Mouse (Mus musculus) adrenal gland, postnatal 4 days (tissue): ENCODE data around the gene Zic5. TPM values are rescaled to one million over a fixed set of nuclear protein-coding genes. Genes with fewer than 3 reads are reported as not detected.
"Not testable (repeated sequence)": the region's sequence is repeated elsewhere in the genome, so short reads cannot be mapped to it uniquely, and the experiment has no call there.

Source experiments
- DNase-seq, 2 experiments: peaks; one replicate each; pipeline ENCODE4 v3.0.0; 2021 to 2022; ENCODE audit warnings: low spot score in 2 of 2, mixed read lengths in 2 of 2
- total RNA-seq, 2 experiments: library from RNA; stranded (reverse); gene quantifications; 2 replicates each; pipeline ENCODE4 v1.2.3; 2021

Zic5 gene
- total RNA-seq, 2 experiments from 2014 or later: 0.40 TPM; not detected in 1

- DNase-seq: no peak
Observed at GRCm38 (mm10) chr14:122465931-122466490, 534 bp upstream of the Zic5 start.

DNA sequence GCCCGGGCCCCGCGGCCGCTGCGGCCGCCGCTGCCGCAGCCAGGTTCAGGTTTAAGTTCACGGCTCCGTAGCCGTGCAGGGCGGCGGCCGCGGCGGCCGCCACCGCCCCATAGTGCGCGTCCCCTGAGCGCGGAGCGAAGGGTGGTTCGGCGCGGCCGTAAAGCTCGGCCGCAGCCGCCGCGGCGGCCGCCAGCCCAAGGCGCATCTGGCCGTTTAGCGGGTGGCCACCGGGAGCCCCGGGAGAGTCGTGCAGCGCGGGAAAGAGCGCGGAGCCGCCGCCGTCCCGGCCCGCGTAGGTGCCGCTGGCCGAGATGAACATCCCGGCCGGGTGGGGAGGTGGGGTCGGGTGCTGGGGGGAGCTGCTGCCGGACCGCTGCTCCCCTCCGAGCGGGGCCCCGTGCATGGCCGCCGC lies 1.1 kb downstream of the Zic5 start:
- no peak for DNase-seq

- DNase-seq: not testable (repeated sequence)
Observed at GRCm38 (mm10) chr14:122463734-122464341, 1.6 kb downstream of the Zic5 start.

GRCm38 (mm10) chr14:122463080-122463691 lies 2.3 kb downstream of the Zic5 start:
- no peak for DNase-seq

GRCm38 (mm10) chr14:122462689-122463079 lies 2.8 kb downstream of the Zic5 start:
- DNase-seq: no peak

DNA sequence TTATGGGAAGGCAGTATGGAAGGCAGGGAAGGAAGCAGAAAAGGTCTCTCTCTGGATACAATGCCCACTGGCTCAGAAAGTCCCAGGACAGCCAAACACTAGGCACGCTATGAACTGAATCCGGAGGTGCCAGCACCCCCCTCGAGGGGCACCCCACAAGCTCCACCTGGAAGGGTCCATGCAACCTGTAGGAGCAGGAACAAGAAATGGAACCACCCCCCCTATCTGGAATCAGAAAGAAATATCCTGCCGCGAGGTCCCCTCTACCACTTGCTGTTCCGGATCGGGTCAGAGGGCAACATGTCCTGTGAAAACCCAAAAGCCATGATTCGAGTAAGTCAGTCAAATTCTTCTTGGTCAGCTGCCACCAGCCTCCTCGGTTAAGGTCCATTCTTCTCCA lies 3.5 kb downstream of the Zic5 start:
- DNase-seq: no peak

DNA sequence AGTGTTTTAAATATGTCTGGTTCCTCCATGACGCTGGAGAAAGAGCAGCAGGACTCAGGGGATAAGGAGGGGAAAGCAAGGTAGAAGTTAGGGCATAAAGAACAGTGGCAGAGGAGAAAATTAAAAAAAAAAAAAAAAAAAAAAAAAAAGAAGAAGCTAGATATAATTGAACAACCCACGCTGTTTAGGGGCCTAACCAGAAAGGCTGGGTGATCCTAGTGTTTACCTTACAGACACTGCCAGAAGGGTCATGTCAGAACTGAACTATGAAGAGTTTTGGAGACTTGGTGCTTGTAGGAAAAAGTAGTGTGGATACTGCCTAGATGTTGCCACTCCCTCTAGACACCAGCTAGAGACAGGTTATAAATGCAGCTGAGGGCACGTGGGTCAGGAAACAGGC lies 4.0 kb downstream of the Zic5 start:
- no peak for DNase-seq

GRCm38 (mm10) chr14:122460226-122460625 lies 5.3 kb downstream of the Zic5 start:
- DNase-seq: no peak

DNA sequence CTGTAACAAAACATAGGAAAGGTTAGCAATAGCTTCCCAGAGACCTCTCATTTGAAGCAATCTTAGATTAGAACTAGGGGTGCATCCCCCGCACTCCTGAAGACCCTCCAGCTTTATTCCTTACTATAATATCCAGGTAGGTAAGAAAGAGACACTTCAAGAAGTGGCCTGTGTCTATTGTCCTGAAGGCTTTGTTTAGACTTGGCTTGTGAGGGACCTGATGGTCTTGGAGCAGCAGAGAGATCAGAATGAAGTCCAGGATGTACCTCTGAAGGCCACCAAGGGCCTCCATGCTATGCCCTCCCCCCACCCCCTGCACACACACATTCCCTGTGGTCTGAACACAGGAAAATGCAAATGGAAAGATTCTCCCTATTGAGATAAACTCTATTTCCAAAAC lies 5.7 kb downstream of the Zic5 start:
- DNase-seq: no peak

DNA sequence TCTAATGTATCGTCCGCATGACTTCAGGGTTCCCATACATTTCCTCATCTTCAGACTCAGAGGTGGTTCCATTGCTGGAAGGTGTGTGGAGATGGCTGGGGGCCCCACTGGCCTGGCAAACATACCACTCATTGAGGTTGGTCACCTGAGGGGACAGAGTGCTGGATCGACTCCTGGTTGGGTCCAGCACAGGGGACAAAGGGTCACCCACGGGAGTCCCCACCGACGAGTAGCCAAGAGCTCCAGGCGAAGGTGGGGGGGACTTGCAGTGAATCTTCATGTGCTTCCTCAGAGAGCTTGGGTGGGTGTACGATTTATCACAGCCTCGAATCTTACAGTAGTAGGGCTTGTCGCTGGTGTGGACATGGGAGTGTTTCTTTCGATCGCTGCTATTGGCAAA lies 6.1 kb downstream of the Zic5 start:
- not testable (repeated sequence) for DNase-seq

DNA sequence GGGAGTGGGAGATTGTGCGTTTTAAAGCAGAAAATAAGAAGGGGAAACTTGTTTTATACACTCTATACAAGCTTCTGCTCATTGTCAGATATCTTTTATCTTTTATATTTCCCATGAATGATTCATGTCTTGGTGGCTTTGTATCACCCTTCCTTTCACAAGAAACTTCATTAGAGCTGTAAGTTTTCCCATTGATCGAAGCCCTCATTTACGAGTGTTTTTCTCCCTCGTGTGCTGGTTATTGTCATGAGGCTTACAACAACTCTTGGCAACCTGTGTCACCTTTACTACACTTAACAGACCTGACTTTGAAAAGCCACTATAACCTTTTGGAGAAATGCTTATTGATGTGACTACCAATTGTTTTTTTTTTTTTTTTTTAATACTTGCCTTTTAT lies 9.9 kb downstream of the Zic5 start:
- no peak for DNase-seq

DNA sequence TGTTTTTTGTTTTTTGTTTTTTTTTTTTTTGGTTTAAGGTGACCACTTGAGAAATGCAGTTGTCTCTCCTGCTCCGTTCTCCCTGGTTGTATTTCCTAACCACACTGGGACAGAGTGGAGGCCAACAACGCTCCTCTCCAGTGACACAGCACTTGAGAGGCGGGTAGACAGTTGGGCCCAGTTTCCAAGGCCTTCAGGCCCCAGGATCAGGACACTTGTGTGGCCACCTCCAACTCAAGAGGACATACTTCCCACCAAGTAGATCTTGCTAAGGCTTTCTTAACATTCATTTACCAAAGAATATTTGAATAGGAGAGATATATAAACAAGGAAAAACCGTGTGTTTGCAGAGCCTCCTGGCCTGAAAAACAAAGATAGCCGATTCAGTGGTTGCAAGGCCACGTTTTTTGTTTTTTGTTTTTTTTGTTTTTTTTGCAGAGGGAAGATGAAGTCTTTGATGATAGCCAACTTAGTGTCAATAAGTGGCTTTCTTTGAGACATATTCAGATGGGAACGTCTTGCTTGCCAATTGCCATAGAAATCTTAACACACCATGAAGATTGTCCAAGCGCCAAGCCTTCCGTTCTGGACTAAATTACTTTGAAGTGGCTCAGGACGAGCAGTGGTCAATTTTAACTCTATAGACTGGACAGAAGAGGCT lies 10.4 kb downstream of the Zic5 start:
- no peak for DNase-seq

DNA sequence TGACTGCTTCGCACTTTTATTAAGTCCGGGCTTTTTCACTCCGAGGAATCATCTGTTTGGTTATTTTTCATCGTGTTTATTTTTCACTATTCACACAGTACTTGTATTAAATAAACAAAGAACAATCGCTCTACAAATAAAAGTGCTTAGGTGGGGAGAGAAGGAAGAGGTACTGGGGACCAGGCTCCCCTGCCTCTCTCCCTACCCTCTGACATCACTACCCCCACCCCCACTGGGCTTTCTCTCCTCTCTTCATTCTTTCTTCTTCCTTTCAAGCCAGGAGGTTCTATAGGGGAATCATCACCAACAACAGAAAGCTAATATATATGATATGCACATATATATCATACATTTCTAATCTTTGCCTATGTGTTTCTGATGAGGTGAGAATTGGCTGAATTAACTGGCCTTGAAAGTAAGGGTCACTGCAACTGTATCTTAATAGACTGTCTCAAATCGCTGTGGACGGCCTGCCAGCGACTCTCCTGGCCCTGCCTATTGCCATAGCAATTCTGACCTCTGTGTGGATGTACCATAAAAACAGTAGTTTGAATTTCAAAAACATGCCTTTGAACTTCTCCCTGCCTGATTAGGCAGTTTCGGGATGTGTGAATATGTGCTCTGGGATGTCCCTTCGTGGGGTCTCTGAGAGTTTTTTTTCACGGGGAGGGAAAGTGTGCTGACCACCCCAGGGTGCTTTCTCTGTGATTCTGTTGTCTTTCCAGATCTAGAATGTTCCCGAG lies 11.3 kb downstream of the Zic5 start:
- DNase-seq: no peak

GRCm38 (mm10) chr14:122453388-122453995 lies 12.0 kb downstream of the Zic5 start:
- DNase-seq: no peak

DNA sequence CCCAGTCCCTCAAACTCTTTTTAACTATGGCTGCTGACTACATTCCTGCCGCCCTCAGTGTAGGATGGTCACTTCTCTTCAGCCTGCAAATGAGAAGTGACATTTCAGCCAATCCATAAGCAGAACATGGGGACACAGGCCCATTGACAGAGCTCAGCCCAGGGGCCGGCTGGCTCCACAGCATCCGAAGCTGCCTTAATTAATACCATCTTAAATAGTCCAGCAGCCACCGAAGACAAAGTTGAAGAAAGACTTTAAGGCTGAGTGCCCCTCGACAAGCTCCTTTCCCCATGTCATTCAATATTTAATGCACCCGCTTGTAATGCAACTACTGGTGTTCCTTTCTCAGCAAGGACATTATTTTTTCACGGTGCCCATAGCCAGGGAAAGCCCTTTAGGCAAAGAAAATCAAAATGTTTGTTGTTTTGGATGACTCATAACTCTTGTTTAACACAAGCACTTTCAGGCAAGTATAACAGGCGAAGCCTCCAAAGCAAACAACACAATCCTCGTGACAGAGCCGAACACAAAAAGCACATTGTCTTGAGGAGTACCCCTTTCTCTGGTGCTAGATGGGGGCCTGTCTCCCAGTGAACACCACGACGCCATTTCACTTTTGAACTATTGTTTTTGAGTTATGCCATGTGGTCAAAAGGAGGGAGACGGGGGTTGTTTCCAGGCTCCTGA lies 12.6 kb downstream of the Zic5 start:
- DNase-seq: no peak

DNA sequence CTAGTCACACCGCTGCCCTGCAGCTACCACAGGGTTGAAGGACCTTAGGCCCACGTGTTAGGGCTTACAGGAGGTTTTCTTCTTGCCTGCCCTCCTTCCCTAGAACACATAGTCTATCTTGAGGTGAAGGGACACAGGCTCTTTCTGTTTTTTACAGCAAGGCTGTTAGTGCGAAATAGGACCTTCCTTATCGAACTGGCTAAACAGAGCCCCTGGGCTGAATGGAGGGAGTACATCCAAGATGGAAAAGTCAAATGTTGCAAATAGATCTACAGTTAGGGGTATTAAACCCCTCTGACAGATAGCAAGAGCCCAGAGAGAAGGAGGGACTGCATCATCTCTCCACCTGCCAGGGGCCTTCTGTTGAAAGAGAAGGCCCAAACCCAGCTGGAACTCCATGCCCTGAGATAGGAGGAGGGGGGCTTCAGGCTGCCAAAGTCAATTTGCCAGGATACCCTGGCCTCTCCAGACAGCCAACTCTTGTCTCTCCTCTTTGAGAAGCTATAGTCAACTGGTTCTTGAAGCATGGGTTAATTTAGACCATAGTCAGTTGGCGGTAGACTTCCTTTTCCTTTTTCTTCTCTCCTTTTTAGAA lies 13.8 kb downstream of the Zic5 start:
- DNase-seq: no peak

DNA sequence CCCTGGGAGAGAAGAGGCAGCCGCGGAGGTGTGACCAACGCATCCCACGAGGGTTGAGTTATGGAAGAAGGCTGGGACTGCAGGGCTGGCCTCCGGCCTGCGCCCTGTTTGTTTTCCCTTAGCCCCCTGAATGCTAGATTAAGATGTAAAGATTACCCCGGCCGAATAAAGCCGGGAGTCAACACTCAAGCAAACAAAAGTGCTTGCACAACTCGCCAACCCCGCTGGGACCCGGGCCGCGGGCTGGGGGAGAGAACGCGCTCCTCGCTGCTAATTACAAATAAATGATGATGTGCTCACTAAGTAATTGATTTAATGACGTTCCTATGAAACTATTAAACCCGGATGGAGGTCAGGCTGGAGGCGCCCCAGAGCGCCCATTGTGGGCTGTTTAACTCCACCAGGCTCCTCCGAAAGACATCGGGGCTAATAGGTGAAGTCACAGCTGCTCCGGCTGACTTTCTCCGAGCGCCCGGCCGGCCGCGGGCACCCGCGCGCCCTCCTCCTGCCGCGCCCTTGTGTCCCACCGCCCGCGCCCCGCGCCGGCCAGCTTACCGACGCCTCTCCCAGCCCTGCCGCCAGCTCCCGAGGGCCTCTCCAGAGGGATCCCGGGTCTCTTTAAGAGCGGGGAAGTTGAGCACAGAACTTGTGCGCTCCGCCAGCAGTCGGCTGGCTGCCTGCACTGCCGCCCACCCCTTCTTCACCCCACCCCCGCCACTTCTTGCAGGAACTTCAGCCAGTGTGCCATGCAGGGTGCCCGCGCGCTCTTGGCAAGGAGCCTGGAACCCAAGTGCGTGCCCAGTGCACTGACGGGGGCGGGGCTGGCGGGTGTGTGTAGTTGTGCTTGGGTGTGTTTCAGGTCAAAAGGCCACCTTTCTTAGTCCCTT lies 14.7 kb downstream of the Zic5 start, which contains the start of gene Gm5089:
TSS of gene Gm5089 (minus strand) at position 620 of the 887 bp plus-strand sequence.
- no peak for DNase-seq

DNA sequence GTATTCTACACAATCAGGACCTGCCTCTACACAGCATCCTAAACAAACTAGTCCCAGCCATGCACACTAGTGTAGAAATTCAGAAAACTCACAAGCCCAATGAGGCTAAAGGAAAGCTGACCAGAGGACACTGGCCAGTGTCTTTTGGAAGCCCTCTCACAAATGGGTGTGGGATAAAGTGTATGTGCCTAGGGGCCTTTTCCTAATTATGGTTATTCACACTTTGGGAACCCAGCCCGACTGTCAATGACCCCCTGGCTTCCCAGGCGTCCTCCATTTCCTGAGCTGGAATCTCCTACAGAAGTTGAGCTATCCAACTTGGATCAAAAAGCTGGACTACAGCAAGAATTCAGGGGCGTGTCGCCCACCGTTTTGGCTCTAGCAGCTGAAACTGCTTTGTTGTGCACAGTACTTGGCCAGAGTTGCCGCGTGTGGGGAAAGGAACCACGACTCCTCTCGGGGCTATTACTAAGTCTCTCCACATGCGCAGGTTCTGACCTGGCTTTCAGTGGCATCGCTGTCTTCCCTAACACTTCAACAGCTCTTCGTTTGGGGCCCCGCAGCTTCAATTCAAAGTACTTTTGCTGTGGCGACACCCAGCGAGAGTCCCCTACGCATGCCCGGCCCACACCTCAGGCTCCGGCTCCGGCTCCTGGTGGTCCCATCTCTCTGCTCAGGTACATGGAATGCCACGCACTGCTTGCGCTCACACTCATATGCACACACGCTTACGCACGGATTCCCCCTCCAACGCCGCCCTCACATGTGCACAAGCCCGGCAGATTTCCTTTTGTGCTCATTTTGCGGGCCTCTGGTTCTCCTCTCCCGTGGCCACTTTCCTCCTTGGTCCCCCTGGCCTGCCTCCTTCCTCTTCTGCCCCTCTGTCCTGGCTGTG lies 15.6 kb downstream of the Zic5 start:
- DNase-seq: no peak
